27 mouse cellular contexts compared by ENCODE assay signal in genomic region chr2:65990754-65991153, GRCm38 (mm10).
DNase-seq lines count a peak whose midpoint lies in the region; ATAC-seq and TF ChIP-seq lines count a peak whose summit lies in the region.
"Had no signal": no experiment of that assay in that cellular context is flagged by ENCODE, and none has a peak within 500 bp of the region (broad histone marks: within the 10 kb centered on the region; RNA-seq: fewer than 3 reads in every experiment).

No protein-coding gene starts in this region.

- H3K9ac ChIP-seq in hindbrain, embryonic 12.5 days, result no peak overlapping the region
- H3K9ac ChIP-seq in hindbrain, embryonic 13.5 days, result no peak overlapping the region
- no peak overlapping the region for H3K9ac ChIP-seq in midbrain, embryonic 14.5 days (replicated peaks; ENCODE audit: low read length)
- H3K9ac ChIP-seq in midbrain, postnatal 0 days (replicated peaks; ENCODE audit: low read length, poor library complexity, severe bottlenecking), result no peak overlapping the region
- H3K9ac ChIP-seq: embryonic facial prominence, embryonic 13.5 days; embryonic facial prominence, embryonic 15.5 days; forebrain, embryonic 12.5 days had no signal

- 43% methylated on average over 4 of the region's 4 CpGs for WGBS in hindbrain, embryonic 12.5 days
- 38% methylated on average over 4 of the region's 4 CpGs for WGBS in hindbrain, embryonic 13.5 days
- WGBS in midbrain, embryonic 14.5 days, result 33% methylated on average over 4 of the region's 4 CpGs
- WGBS in midbrain, postnatal 0 days, result 42% methylated on average over 4 of the region's 4 CpGs
- whole genome bisulfite sequencing in cerebellum, adult 2 months, result 88% methylated on average over 4 of the region's 4 CpGs

- no peak for TF ChIP-seq POLR2A in cerebellum, adult 2 months (IDR thresholded peaks at IDR 0.05; ENCODE audit: borderline replicate concordance, insufficient read depth, low read length)

- ATAC-seq in hindbrain, embryonic 12.5 days (ENCODE audit: low FRiP score), result no peak
- no peak for ATAC-seq in hindbrain, embryonic 13.5 days (ENCODE audit: low FRiP score)
- no peak for ATAC-seq in midbrain, embryonic 14.5 days (ENCODE audit: low FRiP score, low TSS enrichment)
- no peak for ATAC-seq in midbrain, postnatal 0 days (ENCODE audit: low FRiP score)
- ATAC-seq in CD4-positive, CD25-positive, alpha-beta regulatory T cell, adult 4 months, result no peak
- ATAC-seq: activated CD4-positive, CD25-positive, alpha-beta regulatory T cell, adult 4 months; forebrain, embryonic 14.5 days; forebrain, embryonic 16.5 days; Patski had no signal

- TF ChIP-seq CTCF in midbrain, postnatal 0 days (IDR thresholded peaks at IDR 0.05), result no peak
- TF ChIP-seq CTCF in cerebellum, adult 2 months (IDR thresholded peaks at IDR 0.05; ENCODE audit: borderline replicate concordance, insufficient read depth, low read depth, low read length), result no peak

- H3K27ac ChIP-seq in hindbrain, embryonic 12.5 days, result peak overlapping the region; percentile 2; the same call in 1 of the 2 replicates
- no peak overlapping the region for H3K27ac ChIP-seq in hindbrain, embryonic 13.5 days
- H3K27ac ChIP-seq in midbrain, embryonic 14.5 days (replicated peaks; ENCODE audit: low read depth, low read length), result 0 out of 2 replicates have a peak overlapping the region, but pooled peaks have one; percentile 10
- no peak overlapping the region for H3K27ac ChIP-seq in midbrain, postnatal 0 days (ENCODE audit: low read depth, low read length)
- H3K27ac ChIP-seq in cerebellum, adult 2 months (ENCODE audit: insufficient read depth, low read length), result no peak overlapping the region
- H3K27ac ChIP-seq: embryonic facial prominence, embryonic 13.5 days; embryonic facial prominence, embryonic 15.5 days; forebrain, embryonic 10.5 days; forebrain, embryonic 12.5 days had no signal

- H3K4me2 ChIP-seq in hindbrain, embryonic 12.5 days (replicated peaks), result no peak overlapping the region
- no peak overlapping the region for H3K4me2 ChIP-seq in hindbrain, embryonic 13.5 days
- no peak overlapping the region for H3K4me2 ChIP-seq in midbrain, embryonic 14.5 days (ENCODE audit: low read length)
- no peak overlapping the region for H3K4me2 ChIP-seq in midbrain, postnatal 0 days (ENCODE audit: low read depth, low read length, poor library complexity, severe bottlenecking)
- H3K4me2 ChIP-seq: embryonic facial prominence, embryonic 13.5 days; embryonic facial prominence, embryonic 15.5 days; forebrain, embryonic 12.5 days had no signal

- no peaks in the 10 kb centered on the region for H3K27me3 ChIP-seq in hindbrain, embryonic 12.5 days
- no peaks in the 10 kb centered on the region for H3K27me3 ChIP-seq in hindbrain, embryonic 13.5 days
- H3K27me3 ChIP-seq in midbrain, embryonic 14.5 days (ENCODE audit: control insufficient read depth, insufficient read depth, low read length), result no peaks in the 10 kb centered on the region
- no peaks in the 10 kb centered on the region for H3K27me3 ChIP-seq in midbrain, postnatal 0 days (ENCODE audit: insufficient read depth, low read length)
- H3K27me3 ChIP-seq in cerebellum, adult 2 months (ENCODE audit: control insufficient read depth, insufficient read depth, low read length), result no peaks in the 10 kb centered on the region
- H3K27me3 ChIP-seq: embryonic facial prominence, embryonic 13.5 days; embryonic facial prominence, embryonic 15.5 days; forebrain, embryonic 12.5 days; Patski had no signal

- H3K4me1 ChIP-seq in hindbrain, embryonic 12.5 days, result peaks cover 36% of the 10 kb centered on the region
- H3K4me1 ChIP-seq in hindbrain, embryonic 13.5 days (replicated peaks), result peaks cover 59% of the 10 kb centered on the region
- peaks cover 47% of the 10 kb centered on the region for H3K4me1 ChIP-seq in midbrain, embryonic 14.5 days (ENCODE audit: control insufficient read depth, insufficient read depth, low read length)
- H3K4me1 ChIP-seq in midbrain, postnatal 0 days (ENCODE audit: insufficient read depth, low read length), result peaks cover 16% of the 10 kb centered on the region
- H3K4me1 ChIP-seq in cerebellum, adult 2 months (ENCODE audit: control insufficient read depth, insufficient read depth, low read length), result peaks cover 5% of the 10 kb centered on the region; the same call in 1 of the 2 replicates

- no peak overlapping the region for H3K4me3 ChIP-seq in hindbrain, embryonic 12.5 days
- H3K4me3 ChIP-seq in hindbrain, embryonic 13.5 days, result no peak overlapping the region
- H3K4me3 ChIP-seq in midbrain, embryonic 14.5 days (replicated peaks; ENCODE audit: low read depth, low read length), result no peak overlapping the region
- no peak overlapping the region for H3K4me3 ChIP-seq in midbrain, postnatal 0 days (ENCODE audit: low read depth, low read length)
- no peak overlapping the region for H3K4me3 ChIP-seq in cerebellum, adult 2 months (replicated peaks; ENCODE audit: insufficient read depth, low read depth, low read length)
- H3K4me3 ChIP-seq: embryonic facial prominence, embryonic 13.5 days; embryonic facial prominence, embryonic 15.5 days; erythroblast, embryonic 14.5 days; forebrain, embryonic 10.5 days; forebrain, embryonic 12.5 days had no signal

- DNase-seq in midbrain, embryonic 14.5 days, result no peak
- no peak for DNase-seq in midbrain, postnatal 0 days (ENCODE audit: low spot score)
- peak; percentile 83 for DNase-seq in Muller cell, postnatal 12 days (ENCODE audit: inconsistent ontology term)
- peak; percentile 56 for DNase-seq in retina, embryonic 14.5 days (ENCODE audit: low spot score)
- no peak for DNase-seq in cerebellum, adult 2 months
- DNase-seq: adrenal gland, adult 8-10 months; adrenal gland, postnatal 14 days; adrenal gland, postnatal 36 days; B cell, adult 2 months; cerebellum, adult 11 months; cerebellum, adult 18-20 months; cerebellum, adult 9-10 months; cerebellum, postnatal 10 days; cerebellum, postnatal 36 days; embryo, embryonic 11 days had no signal

- no peaks in the 10 kb centered on the region for H3K9me3 ChIP-seq in hindbrain, embryonic 12.5 days (replicated peaks)
- H3K9me3 ChIP-seq in hindbrain, embryonic 13.5 days, result no peaks in the 10 kb centered on the region
- no peaks in the 10 kb centered on the region for H3K9me3 ChIP-seq in midbrain, embryonic 14.5 days (ENCODE audit: control insufficient read depth, low read length)
- no peaks in the 10 kb centered on the region for H3K9me3 ChIP-seq in midbrain, postnatal 0 days (ENCODE audit: low read length)
- H3K9me3 ChIP-seq: embryonic facial prominence, embryonic 13.5 days; embryonic facial prominence, embryonic 15.5 days; forebrain, embryonic 10.5 days; forebrain, embryonic 12.5 days had no signal

- H3K36me3 ChIP-seq in hindbrain, embryonic 12.5 days, result no peaks in the 10 kb centered on the region
- no peaks in the 10 kb centered on the region; the same call in 1 of the 2 replicates for H3K36me3 ChIP-seq in hindbrain, embryonic 13.5 days
- H3K36me3 ChIP-seq in midbrain, embryonic 14.5 days (ENCODE audit: control insufficient read depth, insufficient read depth, low read length), result no peaks in the 10 kb centered on the region
- no peaks in the 10 kb centered on the region for H3K36me3 ChIP-seq in midbrain, postnatal 0 days (ENCODE audit: insufficient read depth, low read length)
- H3K36me3 ChIP-seq: embryonic facial prominence, embryonic 13.5 days; embryonic facial prominence, embryonic 15.5 days; forebrain, embryonic 10.5 days; forebrain, embryonic 12.5 days had no signal

Comparison
In these comparisons a context has a peak if more than half of its experiments do, and no peak if none do; other contexts are left out.
1. H3K27ac ChIP-seq: peak in hindbrain, embryonic 12.5 days (single experiment) and midbrain, embryonic 14.5 days (single experiment); none in hindbrain, embryonic 13.5 days (single experiment), midbrain, postnatal 0 days (single experiment) and cerebellum, adult 2 months (single experiment).
2. DNase-seq: peak in Muller cell, postnatal 12 days (single experiment) and retina, embryonic 14.5 days (single experiment); none in midbrain, embryonic 14.5 days (single experiment), midbrain, postnatal 0 days (single experiment) and cerebellum, adult 2 months (0 of 2).